8 mouse cellular contexts compared by ENCODE assay signal in genomic region chr1:93755291-93755610, GRCm38 (mm10). TPM values are rescaled to one million over a fixed set of nuclear protein-coding genes. Genes with fewer than 3 reads are reported as not detected.
A peak's percentile ranks its signal among the peaks of the same experiment; 100 is the strongest.
DNase-seq lines count a peak whose midpoint lies in the region; ATAC-seq and TF ChIP-seq lines count a peak whose summit lies in the region.

No protein-coding gene starts in this region.

- under 1% methylated on average over 13 of the region's 13 CpGs for WGBS in heart, postnatal 0 days
- 0% methylated on average over 13 of the region's 13 CpGs for WGBS in forebrain, postnatal 0 days
- 0% methylated on average over 13 of the region's 13 CpGs for WGBS in midbrain, embryonic 10.5 days

- peak overlapping the region; percentile 87 for H3K27ac ChIP-seq in heart, postnatal 0 days (ENCODE audit: low read depth)
- no peak overlapping the region; the same call in 1 of the 2 replicates for H3K27ac ChIP-seq in ES-E14 (ENCODE audit: insufficient read depth, low read depth, low read length, poor library complexity, severe bottlenecking)
- H3K27ac ChIP-seq in forebrain, postnatal 0 days (ENCODE audit: low read depth, low read length) = peak overlapping the region; percentile 84
- peak overlapping the region; percentile 92 for H3K27ac ChIP-seq in midbrain, embryonic 10.5 days (replicated peaks)

- no peak for TF ChIP-seq CTCF in heart, postnatal 0 days (IDR thresholded peaks at IDR 0.05; ENCODE audit: low read depth)
- TF ChIP-seq CTCF in forebrain, postnatal 0 days (IDR thresholded peaks at IDR 0.05; ENCODE audit: low read depth) = no peak

- H3K4me3 ChIP-seq in heart, postnatal 0 days (ENCODE audit: low read depth, low read length) = peak overlapping the region; percentile 94
- peak overlapping the region; percentile 81 to 91 for H3K4me3 ChIP-seq in ES-E14 (ENCODE audit: insufficient read depth in 1 of 2, low read depth in 1 of 2, low read length in 2 of 2, poor library complexity in 1 of 2, severe bottlenecking in 1 of 2)
- peak overlapping the region; percentile 97 for H3K4me3 ChIP-seq in forebrain, postnatal 0 days (ENCODE audit: low read depth, low read length)
- H3K4me3 ChIP-seq in midbrain, embryonic 10.5 days = peak overlapping the region; percentile 97

- intact Hi-C loops in heart, postnatal 10 days (cut with DNase I) = loop anchor here (2.0 to 10.0 kb wide), 2 partner anchors 46 to 410 kb away; partner anchors contain the start of genes Dtymk, Pask and Ppp1r7
- intact Hi-C loops in gastrocnemius, postnatal 14 days (cut with DNase I; ENCODE audit: low total_unique reads) = no loop called here

- no peaks in the 10 kb centered on the region for H3K9me3 ChIP-seq in heart, postnatal 0 days (replicated peaks; ENCODE audit: control insufficient read depth, low read length)
- H3K9me3 ChIP-seq in ES-E14 (ENCODE audit: control insufficient read depth, insufficient read depth, low read depth, low read length) = no peaks in the 10 kb centered on the region
- H3K9me3 ChIP-seq in forebrain, postnatal 0 days (ENCODE audit: low read length) = no peaks in the 10 kb centered on the region
- H3K9me3 ChIP-seq in midbrain, embryonic 10.5 days (replicated peaks) = no peaks in the 10 kb centered on the region

- in situ Hi-C loops in ES-E14 (cut with MboI; ENCODE audit: low sequenced_read_pairs in 2 of 2, unreplicated experiment in 2 of 2) = no loop called here

- H3K4me1 ChIP-seq in heart, postnatal 0 days (ENCODE audit: control insufficient read depth, insufficient read depth) = peaks cover 12% of the 10 kb centered on the region; the same call in 1 of the 2 replicates
- H3K4me1 ChIP-seq in ES-E14 (ENCODE audit: control insufficient read depth in 2 of 2, insufficient read depth in 2 of 2, low read length in 2 of 2, poor library complexity in 1 of 2) = peaks cover 0 to 8% of the 10 kb centered on the region in 2 experiments; a peak in 3 of 4 replicates
- H3K4me1 ChIP-seq in forebrain, postnatal 0 days (ENCODE audit: insufficient read depth) = 0 out of 2 replicates have a peak, but pooled peaks cover 9% of the 10 kb centered on the region
- H3K4me1 ChIP-seq in midbrain, embryonic 10.5 days = peaks cover 32% of the 10 kb centered on the region

- H3K9ac ChIP-seq in heart, postnatal 0 days (replicated peaks; ENCODE audit: low read depth, low read length) = peak overlapping the region; percentile 80
- H3K9ac ChIP-seq in ES-E14 (ENCODE audit: insufficient read depth, low read depth, low read length, poor library complexity, severe bottlenecking) = peak overlapping the region; percentile 85
- H3K9ac ChIP-seq in forebrain, postnatal 0 days = peak overlapping the region; percentile 84

- no peak; the same call in 1 of the 2 replicates for ATAC-seq in heart, postnatal 0 days (ENCODE audit: insufficient read depth, low read depth)
- ATAC-seq in forebrain, postnatal 0 days = no peak

- no peak for TF ChIP-seq EP300 in heart, postnatal 0 days (IDR thresholded peaks at IDR 0.05; ENCODE audit: low read depth)

- H3K4me2 ChIP-seq in heart, postnatal 0 days (ENCODE audit: low read depth, low read length) = peak overlapping the region; percentile 67
- peak overlapping the region; percentile 85 for H3K4me2 ChIP-seq in forebrain, postnatal 0 days (ENCODE audit: low read depth)

- DNase-seq in heart, postnatal 0 days (ENCODE audit: low spot score) = no peak
- DNase-seq in heart, postnatal 10 days = no peak
- no peak for DNase-seq in ES-E14 (ENCODE audit: low read depth, low spot score)
- peak; percentile 26 for DNase-seq in forebrain, postnatal 0 days
- no peak for DNase-seq in midbrain, embryonic 10.5 days (ENCODE audit: low spot score)
- DNase-seq in left cerebral cortex, adult 11 months (ENCODE audit: low spot score) = no peak
- no peak for DNase-seq in right cerebral cortex, postnatal 10 days (ENCODE audit: low spot score in 2 of 2)
- DNase-seq in gastrocnemius, postnatal 14 days = no peak

- H3K36me3 ChIP-seq in heart, postnatal 0 days (replicated peaks; ENCODE audit: control insufficient read depth, insufficient read depth, low read length) = peaks cover 5% of the 10 kb centered on the region; the same call in 1 of the 2 replicates
- peaks cover 4% of the 10 kb centered on the region for H3K36me3 ChIP-seq in ES-E14 (ENCODE audit: control insufficient read depth, insufficient read depth, low read length, poor library complexity, severe bottlenecking)
- peaks cover 5% of the 10 kb centered on the region for H3K36me3 ChIP-seq in forebrain, postnatal 0 days (ENCODE audit: insufficient read depth)
- peaks cover 5% of the 10 kb centered on the region for H3K36me3 ChIP-seq in midbrain, embryonic 10.5 days

- no peaks in the 10 kb centered on the region for H3K27me3 ChIP-seq in heart, postnatal 0 days (ENCODE audit: control insufficient read depth, insufficient read depth, low read length)
- no peaks in the 10 kb centered on the region for H3K27me3 ChIP-seq in forebrain, postnatal 0 days (ENCODE audit: insufficient read depth, low read length)
- H3K27me3 ChIP-seq in midbrain, embryonic 10.5 days (ENCODE audit: low read depth, poor library complexity, severe bottlenecking) = no peaks in the 10 kb centered on the region

TF ChIP-seq in ES-E14, 5 proteins besides CTCF, POLR2A, EP300 and RAD21:
- TF ChIP-seq HCFC1 (IDR thresholded peaks at IDR 0.05; ENCODE audit: borderline replicate concordance, insufficient read depth, low read length) = no peak
- TF ChIP-seq MAFK (IDR thresholded peaks at IDR 0.05; ENCODE audit: insufficient read depth, low read depth, low read length) = no peak
- TF ChIP-seq ZNF384 (IDR thresholded peaks at IDR 0.05; ENCODE audit: low read depth, low read length) = no peak
- no peak for TF ChIP-seq ZC3H11A (IDR thresholded peaks at IDR 0.05; ENCODE audit: borderline replicate concordance, low read depth, low read length)
- TF ChIP-seq CHD2 (IDR thresholded peaks at IDR 0.05; ENCODE audit: low read depth, low read length) = no peak

RNA-seq across cellular contexts. Expression of gene Thap4, which starts 0.6 kb away (rescaled TPM):
- total RNA-seq in heart, postnatal 0 days (2014; rRNA removed; ENCODE audit: low replicate concordance) = 57.2 and 81.4 TPM in 2 replicates
- polyA plus RNA-seq in heart, postnatal 0 days (2015; fragmentation: Nextera tagmentation; extraction: Ambion mirVana) = 53.9 and 56.7 TPM in 2 replicates
- total RNA-seq in heart, postnatal 10 days (2021) = 10 to 100 TPM; 65.3 to 74.0 TPM
- 46.2 and 53.9 TPM in 2 replicates for total RNA-seq in ES-E14 (2012; rRNA removed)
- total RNA-seq in forebrain, postnatal 0 days (2014; rRNA removed) = 53.2 and 71.3 TPM in 2 replicates
- polyA plus RNA-seq in forebrain, postnatal 0 days (2015; fragmentation: Nextera tagmentation; extraction: Ambion mirVana) = 51.2 and 53.2 TPM in 2 replicates
- polyA plus RNA-seq in midbrain, embryonic 10.5 days (2016; fragmentation: Nextera tagmentation; extraction: Ambion mirVana) = 47.8 and 49.6 TPM in 2 replicates
- total RNA-seq in gastrocnemius, postnatal 14 days (2021) = 10 to 100 TPM; 40.5 to 41.0 TPM

RNA-seq across cellular contexts. Expression of gene Atg4b, which starts 4.0 kb away (rescaled TPM):
- 22.3 and 47.8 TPM in 2 replicates for total RNA-seq in heart, postnatal 0 days (2014; rRNA removed; ENCODE audit: low replicate concordance)
- 50.3 and 61.1 TPM in 2 replicates for polyA plus RNA-seq in heart, postnatal 0 days (2015; fragmentation: Nextera tagmentation; extraction: Ambion mirVana)
- total RNA-seq in heart, postnatal 10 days (2021) = 10 to 100 TPM; 46.6 to 55.0 TPM
- total RNA-seq in ES-E14 (2012; rRNA removed) = 30.8 and 32.7 TPM in 2 replicates
- 46.0 and 50.6 TPM in 2 replicates for total RNA-seq in forebrain, postnatal 0 days (2014; rRNA removed)
- polyA plus RNA-seq in forebrain, postnatal 0 days (2015; fragmentation: Nextera tagmentation; extraction: Ambion mirVana) = 72.6 and 72.7 TPM in 2 replicates
- polyA plus RNA-seq in midbrain, embryonic 10.5 days (2016; fragmentation: Nextera tagmentation; extraction: Ambion mirVana) = 85.6 and 92.4 TPM in 2 replicates
- 10 to 100 TPM; 29.9 to 36.9 TPM for total RNA-seq in gastrocnemius, postnatal 14 days (2021)

RNA-seq across cellular contexts. Expression of gene Dtymk, which starts 46.5 kb away (rescaled TPM):
- 45.6 and 58.7 TPM in 2 replicates for total RNA-seq in heart, postnatal 0 days (2014; rRNA removed; ENCODE audit: low replicate concordance)
- 86.7 and 94.8 TPM in 2 replicates for polyA plus RNA-seq in heart, postnatal 0 days (2015; fragmentation: Nextera tagmentation; extraction: Ambion mirVana)
- 10 to 100 TPM; 43.8 to 46.8 TPM for total RNA-seq in heart, postnatal 10 days (2021)
- total RNA-seq in ES-E14 (2012; rRNA removed) = 304 and 331 TPM in 2 replicates
- total RNA-seq in forebrain, postnatal 0 days (2014; rRNA removed) = 90.9 and 97.1 TPM in 2 replicates
- 123 and 138 TPM in 2 replicates for polyA plus RNA-seq in forebrain, postnatal 0 days (2015; fragmentation: Nextera tagmentation; extraction: Ambion mirVana)
- 271 and 294 TPM in 2 replicates for polyA plus RNA-seq in midbrain, embryonic 10.5 days (2016; fragmentation: Nextera tagmentation; extraction: Ambion mirVana)
- 10 to 100 TPM; 16.8 to 23.8 TPM for total RNA-seq in gastrocnemius, postnatal 14 days (2021)

RNA-seq across cellular contexts. Expression of gene Ing5, which starts 48.5 kb away (rescaled TPM):
- total RNA-seq in heart, postnatal 0 days (2014; rRNA removed; ENCODE audit: low replicate concordance) = 5.1 and 9.9 TPM in 2 replicates
- 5.8 and 6.4 TPM in 2 replicates for polyA plus RNA-seq in heart, postnatal 0 days (2015; fragmentation: Nextera tagmentation; extraction: Ambion mirVana)
- 10 to 100 TPM in 1 of 2 experiments, 1 to 10 TPM in 1; 9.8 to 10.4 TPM for total RNA-seq in heart, postnatal 10 days (2021)
- total RNA-seq in ES-E14 (2012; rRNA removed) = 23.2 and 26.5 TPM in 2 replicates
- total RNA-seq in forebrain, postnatal 0 days (2014; rRNA removed) = 9.3 and 12.9 TPM in 2 replicates
- 4.4 and 5.4 TPM in 2 replicates for polyA plus RNA-seq in forebrain, postnatal 0 days (2015; fragmentation: Nextera tagmentation; extraction: Ambion mirVana)
- 24.3 and 25.7 TPM in 2 replicates for polyA plus RNA-seq in midbrain, embryonic 10.5 days (2016; fragmentation: Nextera tagmentation; extraction: Ambion mirVana)
- 1 to 10 TPM; 2.9 to 3.7 TPM for total RNA-seq in gastrocnemius, postnatal 14 days (2021)
